Mouse (Mus musculus): ENCODE measurements around the gene Cfap298. TPM values are rescaled to one million over a fixed set of nuclear protein-coding genes. Genes with fewer than 3 reads are reported as not detected.

Gene Cfap298
- polyA plus RNA-seq, 1 experiment from 2014 or later = 32.5 TPM

GRCm38 (mm10) chr16:90910855-90911533, 23.9 kb downstream of the Cfap298 start:
- WGBS = 79% methylated on average over 17 of the region's 17 CpGs
- no peak overlapping the region for H3K9ac ChIP-seq
- no peaks in the 10 kb centered on the region for H3K9me3 ChIP-seq
- H3K36me3 ChIP-seq = no peaks in the 10 kb centered on the region
- H3K4me1 ChIP-seq = no peaks in the 10 kb centered on the region
- no peaks in the 10 kb centered on the region for H3K27me3 ChIP-seq
- no peak overlapping the region for H3K4me3 ChIP-seq
- ATAC-seq (ENCODE audit: insufficient number of reproducible peaks, insufficient read depth, low FRiP score, low TSS enrichment, low read depth) = no peak
- no peak overlapping the region for H3K27ac ChIP-seq
- H3K4me2 ChIP-seq = no peak overlapping the region

DNA sequence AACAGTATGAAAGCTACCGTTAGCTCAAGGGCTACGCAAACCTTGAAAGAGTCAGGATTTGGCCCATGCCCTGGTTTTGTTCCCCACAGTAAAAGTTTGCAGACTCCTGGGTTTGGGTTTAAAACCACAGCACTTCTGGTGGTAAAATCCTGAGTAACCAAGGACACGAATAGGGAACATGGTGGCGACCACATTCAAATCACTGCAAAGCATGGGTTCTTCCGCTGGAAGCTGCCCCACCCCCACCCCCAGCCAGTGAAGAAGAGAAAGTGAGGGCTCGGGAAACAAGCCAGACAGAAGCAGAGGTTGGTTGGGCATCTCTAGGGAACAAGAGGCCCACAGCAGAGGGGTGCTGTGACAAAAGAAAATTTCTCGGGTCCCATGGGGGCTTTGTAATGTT, 27.7 kb downstream of the Cfap298 start:
- Histone ChIP-seq H3K4me1 (no peaks in the 10 kb centered on the region; the same call in 1 of the 2 replicates), H3K27me3 (no peaks in the 10 kb centered on the region), H3K4me2 (no peak overlapping the region), H3K9me3 (no peaks in the 10 kb centered on the region), H3K4me3 (no peak overlapping the region), H3K27ac (no peak overlapping the region), H3K9ac (no peak overlapping the region), H3K36me3 (no peaks in the 10 kb centered on the region)
- 62% methylated on average over 7 of the region's 7 CpGs for WGBS
- no peak for ATAC-seq (ENCODE audit: insufficient number of reproducible peaks, insufficient read depth, low FRiP score, low TSS enrichment, low read depth)

GRCm38 (mm10) chr16:90903300-90903699, 31.6 kb downstream of the Cfap298 start:
- WGBS = 21% methylated on average over 5 of the region's 5 CpGs
- no peak for ATAC-seq (ENCODE audit: insufficient number of reproducible peaks, insufficient read depth, low FRiP score, low TSS enrichment, low read depth)
- Histone ChIP-seq H3K27ac (no peak overlapping the region), H3K4me2 (no peak overlapping the region), H3K27me3 (no peaks in the 10 kb centered on the region), H3K36me3 (no peaks in the 10 kb centered on the region), H3K9ac (no peak overlapping the region), H3K9me3 (no peaks in the 10 kb centered on the region), H3K4me1 (peaks cover 5% of the 10 kb centered on the region; the same call in 1 of the 2 replicates), H3K4me3 (no peak overlapping the region)

DNA sequence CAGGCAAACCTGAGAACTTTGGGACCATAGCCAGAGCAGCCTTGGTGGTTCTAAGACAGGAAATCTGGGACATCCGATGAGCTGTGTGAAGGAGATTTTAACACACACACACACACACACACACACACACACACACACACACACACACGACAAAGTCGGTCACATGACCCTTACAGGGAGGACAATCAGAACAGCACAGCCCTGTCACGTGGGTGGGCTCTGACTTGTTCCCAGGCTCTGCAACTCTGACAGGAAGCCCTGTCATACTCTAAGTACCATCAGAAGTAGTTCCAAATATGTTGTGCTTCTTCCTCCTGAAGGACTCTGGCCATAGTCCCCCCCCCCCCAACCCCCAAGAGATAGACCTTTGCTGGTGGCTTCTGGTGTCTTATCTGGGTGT, 33.5 kb downstream of the Cfap298 start:
- no peak for ATAC-seq (ENCODE audit: insufficient number of reproducible peaks, insufficient read depth, low FRiP score, low TSS enrichment, low read depth)
- Histone ChIP-seq H3K4me3 (no peak overlapping the region), H3K9ac (no peak overlapping the region), H3K27me3 (no peaks in the 10 kb centered on the region), H3K27ac (no peak overlapping the region), H3K36me3 (no peaks in the 10 kb centered on the region), H3K4me1 (peaks cover 5% of the 10 kb centered on the region; the same call in 1 of the 2 replicates), H3K9me3 (no peaks in the 10 kb centered on the region), H3K4me2 (no peak overlapping the region)
- WGBS = 71% methylated on average over 4 of the region's 4 CpGs

DNA sequence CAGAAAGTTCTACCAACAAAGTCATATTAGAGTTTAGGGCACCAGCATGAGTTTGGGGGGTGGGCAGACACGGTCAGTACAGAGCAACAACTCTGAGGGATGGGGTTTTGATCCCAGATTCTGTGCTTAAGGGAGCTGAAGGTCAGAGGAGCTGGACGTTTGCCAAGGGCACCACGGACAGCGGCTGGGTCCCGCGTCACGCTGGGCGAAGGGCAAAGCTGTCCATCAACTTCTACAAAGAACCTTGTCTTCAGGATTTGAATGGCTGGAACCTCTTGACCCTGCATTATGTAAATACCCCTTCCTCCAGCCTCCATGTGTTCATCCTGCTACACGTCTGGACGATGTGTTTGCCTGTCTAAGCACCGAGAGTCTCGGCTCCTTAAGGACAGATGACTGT, 35.4 kb downstream of the Cfap298 start:
- no peak for ATAC-seq (ENCODE audit: insufficient number of reproducible peaks, insufficient read depth, low FRiP score, low TSS enrichment, low read depth)
- H3K9ac ChIP-seq = no peak overlapping the region
- H3K9me3 ChIP-seq = no peaks in the 10 kb centered on the region
- H3K4me3 ChIP-seq = no peak overlapping the region
- H3K4me1 ChIP-seq = peaks cover 5% of the 10 kb centered on the region; the same call in 1 of the 2 replicates
- no peaks in the 10 kb centered on the region for H3K27me3 ChIP-seq
- H3K4me2 ChIP-seq = no peak overlapping the region
- no peak overlapping the region for H3K27ac ChIP-seq
- no peaks in the 10 kb centered on the region for H3K36me3 ChIP-seq
- WGBS = 57% methylated on average over 12 of the region's 12 CpGs

DNA sequence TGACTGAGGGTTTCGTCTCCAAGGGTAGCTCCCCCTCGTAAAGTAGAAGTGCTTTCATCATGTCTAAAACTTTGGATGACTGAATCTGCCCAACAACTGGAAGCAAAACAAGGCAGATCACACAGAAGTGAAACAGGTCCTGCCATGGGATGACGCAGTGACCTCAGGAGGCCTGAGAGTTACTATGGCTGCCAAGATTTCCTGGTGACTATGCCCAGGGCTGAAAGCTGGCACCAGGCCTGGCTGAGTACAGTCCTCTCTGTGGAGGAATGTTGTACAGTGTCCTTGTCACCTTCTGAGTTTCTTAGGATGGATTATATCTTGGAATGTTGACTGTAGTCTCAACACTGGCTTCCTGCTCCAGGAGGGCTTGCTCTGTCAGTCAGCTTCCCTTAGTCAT, 37.3 kb downstream of the Cfap298 start:
- Histone ChIP-seq H3K4me1 (peaks cover 17% of the 10 kb centered on the region), H3K27me3 (no peaks in the 10 kb centered on the region), H3K4me3 (no peak overlapping the region), H3K36me3 (no peaks in the 10 kb centered on the region), H3K9ac (no peak overlapping the region), H3K4me2 (no peak overlapping the region), H3K9me3 (no peaks in the 10 kb centered on the region), H3K27ac (no peak overlapping the region)
- 92% methylated on average over 3 of the region's 3 CpGs for WGBS
- ATAC-seq (ENCODE audit: insufficient number of reproducible peaks, insufficient read depth, low FRiP score, low TSS enrichment, low read depth) = no peak

GRCm38 (mm10) chr16:90893792-90894191, 41.1 kb downstream of the Cfap298 start:
- Histone ChIP-seq H3K4me1 (peaks cover 23% of the 10 kb centered on the region), H3K4me3 (no peak overlapping the region), H3K27me3 (peaks cover 3% of the 10 kb centered on the region; the same call in 1 of the 2 replicates), H3K4me2 (no peak overlapping the region), H3K27ac (no peak overlapping the region), H3K9ac (no peak overlapping the region), H3K9me3 (no peaks in the 10 kb centered on the region), H3K36me3 (no peaks in the 10 kb centered on the region)
- 57% methylated on average over 9 of the region's 9 CpGs for WGBS
- no peak for ATAC-seq (ENCODE audit: insufficient number of reproducible peaks, insufficient read depth, low FRiP score, low TSS enrichment, low read depth)

- H3K4me3 ChIP-seq = no peak overlapping the region
- no peak for ATAC-seq (ENCODE audit: insufficient number of reproducible peaks, insufficient read depth, low FRiP score, low TSS enrichment, low read depth)
- no peaks in the 10 kb centered on the region for H3K36me3 ChIP-seq
- no peak overlapping the region for H3K9ac ChIP-seq
- H3K27ac ChIP-seq = no peak overlapping the region
- H3K4me1 ChIP-seq = peaks cover 23% of the 10 kb centered on the region
- peaks cover 3% of the 10 kb centered on the region; the same call in 1 of the 2 replicates for H3K27me3 ChIP-seq
- 50% methylated on average over 7 of the region's 7 CpGs for WGBS
- no peak overlapping the region for H3K4me2 ChIP-seq
- no peaks in the 10 kb centered on the region for H3K9me3 ChIP-seq
Observed at GRCm38 (mm10) chr16:90893019-90893418, 41.9 kb downstream of the Cfap298 start.

- Histone ChIP-seq H3K9ac (no peak overlapping the region), H3K9me3 (no peaks in the 10 kb centered on the region), H3K4me2 (no peak overlapping the region), H3K36me3 (no peaks in the 10 kb centered on the region), H3K4me1 (peaks cover 23% of the 10 kb centered on the region), H3K27me3 (peaks cover 3% of the 10 kb centered on the region; the same call in 1 of the 2 replicates), H3K27ac (no peak overlapping the region), H3K4me3 (no peak overlapping the region)
- WGBS = 55% methylated on average over 8 of the region's 8 CpGs
- no peak for ATAC-seq (ENCODE audit: insufficient number of reproducible peaks, insufficient read depth, low FRiP score, low TSS enrichment, low read depth)
Observed at GRCm38 (mm10) chr16:90892081-90892480, 42.8 kb downstream of the Cfap298 start.

DNA sequence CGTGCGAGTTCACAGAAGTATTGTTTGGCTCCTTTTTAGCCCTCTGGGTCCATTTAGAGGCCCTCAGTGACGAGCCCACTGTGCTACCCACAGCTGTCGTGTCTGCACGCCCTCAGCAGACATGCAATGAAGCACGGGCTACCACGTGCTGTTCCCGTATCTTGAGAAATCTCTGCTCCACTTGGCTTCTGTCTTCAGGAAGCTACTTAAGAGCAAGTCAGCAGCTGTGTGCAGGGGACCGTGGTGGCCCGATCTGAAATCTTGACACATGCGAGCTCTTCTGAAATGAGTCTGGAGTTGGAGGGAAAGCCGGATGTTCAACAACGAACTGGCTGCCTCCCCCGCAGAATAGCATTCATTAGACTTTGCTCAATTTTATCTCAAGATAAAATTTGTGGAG, 43.3 kb downstream of the Cfap298 start:
- H3K4me2 ChIP-seq = no peak overlapping the region
- 69% methylated on average over 14 of the region's 14 CpGs for WGBS
- no peak overlapping the region for H3K9ac ChIP-seq
- no peak overlapping the region for H3K27ac ChIP-seq
- peaks cover 23% of the 10 kb centered on the region for H3K4me1 ChIP-seq
- H3K36me3 ChIP-seq = no peaks in the 10 kb centered on the region
- peaks cover 3% of the 10 kb centered on the region; the same call in 1 of the 2 replicates for H3K27me3 ChIP-seq
- no peak for ATAC-seq (ENCODE audit: insufficient number of reproducible peaks, insufficient read depth, low FRiP score, low TSS enrichment, low read depth)
- no peaks in the 10 kb centered on the region for H3K9me3 ChIP-seq
- no peak overlapping the region for H3K4me3 ChIP-seq

- Histone ChIP-seq H3K27ac (no peak overlapping the region), H3K9ac (no peak overlapping the region), H3K9me3 (no peaks in the 10 kb centered on the region), H3K27me3 (peaks cover 3% of the 10 kb centered on the region; the same call in 1 of the 2 replicates), H3K4me2 (no peak overlapping the region), H3K36me3 (no peaks in the 10 kb centered on the region), H3K4me3 (no peak overlapping the region), H3K4me1 (peaks cover 31% of the 10 kb centered on the region)
- WGBS = 82% methylated on average over 9 of the region's 9 CpGs
- ATAC-seq (ENCODE audit: insufficient number of reproducible peaks, insufficient read depth, low FRiP score, low TSS enrichment, low read depth) = no peak
Observed at GRCm38 (mm10) chr16:90890683-90891082, 44.2 kb downstream of the Cfap298 start.

- ATAC-seq (ENCODE audit: insufficient number of reproducible peaks, insufficient read depth, low FRiP score, low TSS enrichment, low read depth) = no peak
- H3K27me3 ChIP-seq = no peaks in the 10 kb centered on the region
- peak overlapping the region; percentile 49 for H3K27ac ChIP-seq
- no peaks in the 10 kb centered on the region for H3K36me3 ChIP-seq
- no peak overlapping the region for H3K4me3 ChIP-seq
- H3K4me2 ChIP-seq = no peak overlapping the region
- H3K9ac ChIP-seq = no peak overlapping the region
- peaks cover 42% of the 10 kb centered on the region for H3K4me1 ChIP-seq
- H3K9me3 ChIP-seq = no peaks in the 10 kb centered on the region
- 57% methylated on average over 9 of the region's 9 CpGs for WGBS
Observed at GRCm38 (mm10) chr16:90885781-90886565, 48.9 kb downstream of the Cfap298 start.

Data from embryonic facial prominence, embryonic 13.5 days (tissue).